Mouse (Mus musculus) stomach, embryonic 16.5 days (tissue): ENCODE data around the gene Sh3rf3. TPM values are rescaled to one million over a fixed set of nuclear protein-coding genes. Genes with fewer than 3 reads are reported as not detected.

ENCODE experiments used
- ATAC-seq: fragments of 200-750 bp; cut with Nextera tagmentation; 2 replicates; pipeline ENCODE4 v1.8.0; 2017; ENCODE audit warnings: moderate number of reproducible peaks, moderate TSS enrichment; ENCODE audit not compliant: insufficient read depth, low FRiP score
- H3K27ac ChIP-seq: fragments of 300-500 bp; sonication (generic); 2 replicates; pipeline ENCODE4 v1.5.1; 2014; ENCODE audit warnings: low read length
- H3K27me3 ChIP-seq: fragments of 300-500 bp; sonication (generic); 2 replicates; pipeline ENCODE4 v1.6.1; 2014; ENCODE audit warnings: low read length, control low read depth, mixed read lengths; ENCODE audit not compliant: control insufficient read depth, insufficient read depth
- H3K36me3 ChIP-seq: fragments of 300-500 bp; sonication (generic); 2 replicates; pipeline ENCODE4 v1.6.1; 2014; ENCODE audit warnings: low read length; ENCODE audit not compliant: control insufficient read depth, insufficient read depth
- H3K4me1 ChIP-seq: fragments of 300-500 bp; sonication (generic); 2 replicates; pipeline ENCODE4 v1.6.1; 2014; ENCODE audit warnings: low read length, control low read depth, mixed read lengths; ENCODE audit not compliant: control insufficient read depth, insufficient read depth
- H3K4me2 ChIP-seq: fragments of 300-500 bp; sonication (generic); 2 replicates; pipeline ENCODE4 v1.6.1; 2014; ENCODE audit warnings: low read depth, low read length, mixed read lengths
- H3K4me3 ChIP-seq: fragments of 300-500 bp; sonication (generic); replicated peaks from 2 replicates; pipeline ENCODE4 v1.5.1; 2014; ENCODE audit warnings: mild to moderate bottlenecking, low read length
- H3K9ac ChIP-seq: fragments of 300-500 bp; sonication (generic); 2 replicates; pipeline ENCODE4 v1.6.1; 2014; ENCODE audit warnings: low read length
- H3K9me3 ChIP-seq: fragments of 300-500 bp; sonication (generic); replicated peaks from 2 replicates; pipeline ENCODE4 v1.6.1; 2016; ENCODE audit warnings: low read length, control low read depth; ENCODE audit not compliant: control insufficient read depth
- WGBS: fragments of 180-500 bp; shearing (Covaris S2); extraction: QIAGEN DNeasy Blood & Tissue Kit; methylation state at CpG from one replicate; pipeline ENCODE4 v1.1.7; 2014; 5-methylcytosine and 5-hydroxymethylcytosine counted together
- polyA plus RNA-seq: library from polyadenylated mRNA; unstranded; fragments of >200 nt; fragmentation: Nextera tagmentation; extraction: Ambion mirVana; gene quantifications from 2 replicates; pipeline ENCODE4 v1.2.1, GENCODE M21; 2015

Gene Sh3rf3
- polyA plus RNA-seq, 1 experiment from 2014 or later, result 0.79 TPM

DNA sequence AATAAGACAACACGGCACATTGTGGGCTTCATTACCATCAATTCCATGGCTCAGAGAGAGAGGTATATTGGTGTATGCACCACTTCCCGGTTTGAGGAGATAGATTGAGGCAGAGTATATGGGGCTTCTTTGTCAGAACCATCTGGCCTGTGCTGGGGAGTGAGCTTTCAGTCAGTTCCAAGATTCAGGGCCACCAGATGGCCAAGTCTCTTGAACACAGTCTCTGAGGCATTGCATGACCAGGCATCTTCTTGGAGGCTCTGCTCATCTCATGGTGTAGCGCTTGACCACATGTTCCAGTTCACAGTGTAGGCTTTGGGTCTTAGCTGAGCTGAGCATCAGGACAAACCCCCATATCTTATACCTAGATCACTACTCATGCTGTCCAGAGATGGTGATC lies 28.8 kb downstream of the Sh3rf3 start:
- H3K9ac ChIP-seq, result no peak overlapping the region
- no peak overlapping the region for H3K4me2 ChIP-seq
- ATAC-seq, result no peak
- H3K27ac ChIP-seq, result no peak overlapping the region
- H3K9me3 ChIP-seq, result 0 out of 2 replicates have a peak, but pooled peaks cover 2% of the 10 kb centered on the region
- WGBS, result 93% methylated on average over 3 of the region's 3 CpGs
- H3K36me3 ChIP-seq, result no peaks in the 10 kb centered on the region
- H3K27me3 ChIP-seq, result no peaks in the 10 kb centered on the region
- H3K4me3 ChIP-seq, result no peak overlapping the region
- H3K4me1 ChIP-seq, result no peaks in the 10 kb centered on the region

DNA sequence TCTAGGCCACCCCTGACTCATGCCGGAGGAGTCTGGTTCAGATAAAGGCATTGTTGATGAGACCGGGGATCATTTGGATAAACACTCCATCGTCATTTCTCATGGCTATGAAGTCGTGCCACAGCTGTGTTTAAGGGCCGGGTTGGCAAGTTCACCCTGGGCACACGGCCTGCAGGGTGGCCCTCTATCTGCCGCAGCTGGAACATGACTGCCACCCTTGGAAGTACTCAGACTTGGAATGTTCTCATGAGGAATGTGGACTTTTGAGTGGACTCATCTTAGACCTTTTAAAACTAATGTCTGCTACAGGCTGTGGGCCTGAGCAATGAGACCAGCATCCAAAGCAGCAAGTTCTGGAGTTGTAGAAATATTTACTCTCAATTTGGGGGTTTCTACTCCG lies 29.9 kb downstream of the Sh3rf3 start:
- Histone ChIP-seq H3K9ac (no peak overlapping the region), H3K27ac (no peak overlapping the region), H3K4me1 (no peaks in the 10 kb centered on the region), H3K4me2 (no peak overlapping the region), H3K36me3 (no peaks in the 10 kb centered on the region), H3K9me3 (0 out of 2 replicates have a peak, but pooled peaks cover 2% of the 10 kb centered on the region), H3K27me3 (no peaks in the 10 kb centered on the region), H3K4me3 (no peak overlapping the region)
- 75% methylated on average over 8 of the region's 8 CpGs for WGBS
- ATAC-seq, result no peak

DNA sequence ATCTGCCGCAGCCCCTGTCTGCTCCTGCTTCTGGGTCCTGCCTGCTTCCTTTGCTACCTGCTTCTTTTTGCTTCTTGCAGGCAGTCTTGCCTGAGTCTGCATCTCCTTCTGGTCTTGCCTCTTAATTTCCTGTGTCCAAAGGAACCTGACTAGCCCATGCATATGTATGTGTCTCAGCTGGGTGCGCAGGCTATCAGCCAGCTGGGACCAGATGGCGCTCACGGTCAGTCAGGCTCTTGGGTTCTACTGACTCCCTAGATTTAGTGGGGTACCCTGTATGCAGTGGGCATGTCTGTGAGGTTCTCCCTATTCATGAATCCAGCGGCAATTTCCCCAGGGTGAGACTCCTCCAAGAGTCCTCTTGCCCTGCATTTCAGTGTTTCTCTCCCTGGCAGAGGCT lies 35.0 kb downstream of the Sh3rf3 start:
- 71% methylated on average over 5 of the region's 5 CpGs for WGBS
- Histone ChIP-seq H3K27me3 (no peaks in the 10 kb centered on the region), H3K9ac (no peak overlapping the region)

DNA sequence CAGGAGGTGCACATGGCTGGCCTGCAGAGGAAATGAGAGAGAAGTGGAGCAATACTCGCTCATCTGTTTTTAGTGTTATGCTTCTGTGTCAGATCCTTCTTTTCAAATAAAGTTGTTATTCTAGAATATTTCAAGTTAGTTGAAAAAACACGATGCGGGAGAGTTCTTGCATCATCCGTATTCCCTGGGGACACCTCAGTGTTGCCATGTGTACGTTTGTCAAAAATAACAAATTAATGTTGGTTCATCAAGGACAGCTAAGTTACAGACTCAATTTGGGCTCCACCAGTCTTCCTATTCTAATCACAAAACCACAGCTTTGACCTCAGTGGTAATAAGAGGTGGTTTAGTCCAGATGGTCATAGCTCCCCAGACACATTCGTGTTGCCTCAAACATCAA lies 35.4 kb downstream of the Sh3rf3 start:
- H3K9me3 ChIP-seq, result 0 out of 2 replicates have a peak, but pooled peaks cover 2% of the 10 kb centered on the region
- H3K4me3 ChIP-seq, result no peak overlapping the region
- H3K4me1 ChIP-seq, result no peaks in the 10 kb centered on the region
- WGBS, result 79% methylated on average over 6 of the region's 6 CpGs
- no peak overlapping the region for H3K9ac ChIP-seq
- H3K36me3 ChIP-seq, result no peaks in the 10 kb centered on the region
- H3K4me2 ChIP-seq, result no peak overlapping the region
- ATAC-seq, result no peak
- H3K27me3 ChIP-seq, result no peaks in the 10 kb centered on the region
- H3K27ac ChIP-seq, result no peak overlapping the region

More for the DNA sequence above, 35.0 kb downstream of the Sh3rf3 start:
- Histone ChIP-seq H3K9me3 (0 out of 2 replicates have a peak, but pooled peaks cover 2% of the 10 kb centered on the region), H3K36me3 (no peaks in the 10 kb centered on the region), H3K4me2 (no peak overlapping the region), H3K27ac (no peak overlapping the region), H3K4me3 (no peak overlapping the region), H3K4me1 (no peaks in the 10 kb centered on the region)
- ATAC-seq, result no peak

DNA sequence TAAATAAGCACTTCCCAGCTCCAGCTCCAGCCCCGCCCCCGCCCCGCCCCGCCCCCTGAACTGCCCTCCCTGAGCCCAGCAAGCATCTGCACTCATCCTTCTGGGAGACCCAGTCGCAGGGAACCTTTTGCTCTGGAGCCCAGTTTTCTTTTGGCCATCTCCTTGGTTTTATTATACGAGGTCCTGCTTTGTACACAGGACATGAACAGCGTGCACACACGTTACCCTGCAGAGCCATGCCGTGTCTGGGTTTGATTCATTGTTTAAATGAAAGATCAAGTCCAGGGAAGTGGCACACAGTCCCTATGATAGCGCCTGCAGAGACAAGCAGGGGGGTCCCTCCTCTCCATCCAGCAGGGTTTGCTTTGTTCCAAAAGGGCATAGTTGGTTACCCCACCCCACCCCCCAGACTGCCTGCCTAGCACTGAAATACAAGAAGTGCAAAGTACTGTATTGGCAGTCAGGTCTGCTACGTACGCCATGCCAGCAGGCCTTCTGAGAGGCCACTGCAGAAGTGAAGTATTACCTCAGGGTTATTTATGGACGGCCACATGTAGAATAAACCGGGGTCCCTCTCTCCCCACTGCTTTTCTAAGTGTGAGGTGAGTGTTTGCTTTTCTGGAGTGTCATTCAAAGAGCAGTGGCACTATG lies 41.5 kb downstream of the Sh3rf3 start:
- Histone ChIP-seq H3K27me3 (no peaks in the 10 kb centered on the region), H3K9ac (no peak overlapping the region), H3K36me3 (no peaks in the 10 kb centered on the region), H3K9me3 (no peaks in the 10 kb centered on the region), H3K4me1 (peaks cover 7% of the 10 kb centered on the region; the same call in 1 of the 2 replicates), H3K4me3 (no peak overlapping the region), H3K27ac (no peak overlapping the region), H3K4me2 (peak overlapping the region; percentile 21)
- WGBS, result 13% methylated on average over 14 of the region's 14 CpGs
- no peak for ATAC-seq

DNA sequence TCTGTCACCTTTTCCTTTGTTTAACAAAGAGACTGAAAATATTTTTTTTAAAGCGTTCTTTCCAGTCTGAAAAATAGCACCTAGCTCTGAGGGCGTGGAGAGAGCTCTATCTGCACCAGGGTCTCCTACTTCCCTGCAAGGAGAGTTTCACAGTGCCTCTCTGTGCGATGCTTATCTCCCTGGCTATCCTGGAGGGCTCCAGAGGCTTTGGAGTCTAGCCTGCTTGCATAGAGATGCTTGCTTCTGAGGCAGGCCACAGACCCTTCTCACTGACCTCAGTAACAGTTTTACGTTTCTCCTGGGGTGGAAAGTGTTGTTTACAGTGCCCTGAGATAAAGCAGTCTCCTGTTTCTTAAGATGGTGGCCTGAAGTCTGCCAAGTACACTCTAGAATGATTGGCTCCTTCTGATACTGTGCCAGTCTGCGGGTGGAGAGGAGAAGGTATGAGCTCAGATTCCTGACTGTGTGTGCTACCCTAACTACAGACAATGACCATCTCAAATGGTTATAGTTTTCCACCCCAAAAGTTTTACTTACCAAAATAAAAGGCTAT lies 42.1 kb downstream of the Sh3rf3 start:
- Histone ChIP-seq H3K9ac (no peak overlapping the region), H3K27ac (no peak overlapping the region)

DNA sequence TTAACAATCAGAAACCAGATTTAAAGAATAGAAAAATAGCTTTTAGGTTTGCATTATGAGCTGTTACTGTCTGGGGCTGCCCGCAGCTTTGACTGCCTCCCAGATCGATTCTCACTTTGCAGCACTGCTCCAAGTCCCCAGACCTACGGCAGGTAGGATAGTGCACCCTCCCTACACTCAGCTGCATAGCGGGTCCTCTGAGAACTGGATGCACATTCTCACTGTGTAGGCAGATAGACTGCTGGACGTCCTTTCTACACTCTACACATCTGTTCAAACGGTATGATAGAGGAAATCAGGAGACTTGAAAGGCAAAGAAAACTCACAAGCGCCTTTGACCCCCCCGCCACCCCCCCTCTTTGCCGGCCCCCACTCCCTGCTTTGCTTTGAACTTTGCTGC lies 42.7 kb downstream of the Sh3rf3 start:
- no peak overlapping the region for H3K4me2 ChIP-seq
- no peaks in the 10 kb centered on the region for H3K9me3 ChIP-seq
- no peaks in the 10 kb centered on the region for H3K36me3 ChIP-seq
- no peak overlapping the region for H3K9ac ChIP-seq
- H3K4me3 ChIP-seq, result no peak overlapping the region
- whole genome bisulfite sequencing, result 64% methylated on average over 9 of the region's 9 CpGs
- no peak overlapping the region for H3K27ac ChIP-seq
- no peak for ATAC-seq
- H3K27me3 ChIP-seq, result no peaks in the 10 kb centered on the region
- H3K4me1 ChIP-seq, result peaks cover 7% of the 10 kb centered on the region; the same call in 1 of the 2 replicates

More for the DNA sequence above, 42.1 kb downstream of the Sh3rf3 start:
- 34% methylated on average over 5 of the region's 5 CpGs for WGBS
- Histone ChIP-seq H3K36me3 (no peaks in the 10 kb centered on the region), H3K9me3 (no peaks in the 10 kb centered on the region), H3K4me2 (no peak overlapping the region), H3K4me3 (no peak overlapping the region), H3K4me1 (peaks cover 7% of the 10 kb centered on the region; the same call in 1 of the 2 replicates), H3K27me3 (no peaks in the 10 kb centered on the region)
- no peak for ATAC-seq

DNA sequence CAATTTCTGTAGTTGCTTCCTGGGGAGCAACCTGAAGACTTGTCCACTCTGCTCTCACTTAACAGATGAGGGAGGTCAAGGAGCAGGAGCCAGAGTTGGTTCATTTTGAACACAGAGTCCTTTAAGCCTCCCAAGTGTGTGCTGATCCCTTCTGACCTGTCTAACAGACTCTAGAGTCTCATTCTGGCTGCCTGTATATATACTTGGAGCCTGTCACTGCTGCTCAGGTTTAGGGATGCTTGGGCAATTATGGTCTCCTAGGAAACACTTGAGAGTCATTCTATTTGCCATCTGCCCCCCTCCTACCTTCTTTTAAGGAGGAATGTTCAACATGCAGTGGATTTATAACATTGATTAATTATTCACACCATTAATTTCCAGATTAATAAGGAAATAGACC lies 43.6 kb downstream of the Sh3rf3 start:
- Histone ChIP-seq H3K27me3 (no peaks in the 10 kb centered on the region), H3K4me1 (peaks cover 7% of the 10 kb centered on the region; the same call in 1 of the 2 replicates), H3K4me2 (no peak overlapping the region), H3K27ac (no peak overlapping the region), H3K36me3 (no peaks in the 10 kb centered on the region), H3K4me3 (no peak overlapping the region), H3K9ac (no peak overlapping the region), H3K9me3 (no peaks in the 10 kb centered on the region)
- no peak for ATAC-seq

DNA sequence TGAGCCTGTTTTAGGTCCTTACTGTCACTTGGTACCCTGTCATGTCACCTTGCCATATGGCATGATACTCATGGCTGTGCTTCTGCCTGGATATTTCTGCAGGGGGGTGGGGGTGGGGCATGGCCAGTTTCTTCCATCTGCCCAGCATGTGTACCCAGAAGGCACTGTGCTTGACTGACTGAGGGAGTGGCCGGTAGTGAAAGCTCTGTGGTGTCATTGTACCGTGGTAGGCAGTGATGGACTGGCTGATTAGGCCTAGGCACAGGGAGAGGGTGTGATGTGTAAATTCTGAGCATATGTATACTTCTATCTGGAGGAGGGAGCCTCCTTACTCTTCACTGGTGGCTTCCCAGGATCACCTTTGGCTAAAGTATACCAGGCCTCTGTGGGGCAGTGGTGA lies 51.6 kb downstream of the Sh3rf3 start:
- H3K9ac ChIP-seq, result no peak overlapping the region
- no peaks in the 10 kb centered on the region for H3K36me3 ChIP-seq
- H3K4me2 ChIP-seq, result no peak overlapping the region
- H3K4me3 ChIP-seq, result no peak overlapping the region
- no peak overlapping the region for H3K27ac ChIP-seq
- H3K27me3 ChIP-seq, result no peaks in the 10 kb centered on the region
- no peaks in the 10 kb centered on the region for H3K9me3 ChIP-seq
- 0 out of 2 replicates have a peak, but pooled peaks have one; percentile 13 for ATAC-seq
- no peaks in the 10 kb centered on the region for H3K4me1 ChIP-seq
- WGBS, result 56% methylated on average over 2 of the region's 2 CpGs
